ENCODE assay signal across 9 mouse cellular contexts in the genomic region with DNA sequence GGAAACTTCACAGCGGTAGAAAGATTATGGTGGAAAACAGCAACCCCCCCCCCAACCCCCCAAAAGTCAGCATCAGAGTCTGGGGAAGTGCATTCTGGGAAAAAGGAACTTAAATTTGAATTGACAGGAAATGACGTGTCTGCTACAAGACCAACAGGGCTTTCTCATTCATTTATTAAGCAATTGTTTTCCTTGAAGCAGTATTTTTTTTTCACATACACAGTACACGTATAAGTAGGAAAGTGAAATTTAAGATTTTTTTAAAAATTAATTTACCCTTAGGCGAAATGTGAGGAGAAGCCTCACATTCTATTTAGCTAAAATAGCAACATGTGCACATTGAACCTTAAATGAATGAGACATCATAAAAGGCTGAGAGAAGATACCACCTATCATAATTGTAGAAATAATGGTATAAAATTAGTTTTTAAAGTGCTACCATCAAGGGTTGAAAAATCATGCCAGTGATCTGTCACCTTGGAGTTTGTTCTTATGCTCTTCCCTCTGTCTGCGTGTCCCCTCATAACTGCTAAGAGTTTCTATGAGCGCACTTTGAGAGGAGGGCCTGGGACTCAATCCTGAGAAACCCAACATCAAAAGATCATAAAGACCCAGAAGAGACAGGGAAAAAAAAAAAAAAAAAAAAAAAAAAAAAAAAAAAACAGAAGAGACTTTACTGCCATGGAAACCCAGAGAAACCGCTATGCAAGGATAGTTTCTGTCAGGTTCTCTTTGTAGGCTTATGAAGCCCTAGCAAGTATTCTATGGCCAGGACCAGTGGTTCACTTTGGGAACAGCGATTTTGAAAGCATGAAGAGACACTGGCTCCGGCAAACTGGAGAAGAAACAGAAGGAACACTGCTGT. TPM values are rescaled to one million over a fixed set of nuclear protein-coding genes. Genes with fewer than 3 reads are reported as not detected.
DNase-seq lines count a peak whose midpoint lies in the region; ATAC-seq and TF ChIP-seq lines count a peak whose summit lies in the region.
"Had no signal": no experiment of that assay in that cellular context is flagged by ENCODE, and none has a peak within 500 bp of the region (broad histone marks: within the 10 kb centered on the region; RNA-seq: fewer than 3 reads in every experiment).

No protein-coding gene starts in this region.

- no peak for ATAC-seq in forebrain, embryonic 16.5 days
- no peak for ATAC-seq in liver, embryonic 16.5 days (ENCODE audit: low read depth)

- H3K27me3 ChIP-seq in heart, adult 2 months (ENCODE audit: control insufficient read depth, insufficient read depth, low read length), result no peaks in the 10 kb centered on the region
- no peaks in the 10 kb centered on the region for H3K27me3 ChIP-seq in forebrain, embryonic 16.5 days (replicated peaks; ENCODE audit: control insufficient read depth, insufficient read depth, low read length)
- H3K27me3 ChIP-seq in liver, embryonic 16.5 days (ENCODE audit: control insufficient read depth, insufficient read depth, low read depth, low read length), result no peaks in the 10 kb centered on the region

- DNase-seq in heart, adult 2 months, result no peak
- DNase-seq in heart, adult 8-10 months (ENCODE audit: low spot score), result no peak
- DNase-seq in A20 (ENCODE audit: low read depth, low spot score), result peak; percentile 96
- DNase-seq in right cerebral cortex, postnatal 14 days, result no peak
- no peak for DNase-seq in urinary bladder, postnatal 14 days (ENCODE audit: low spot score)
- no peak for DNase-seq in left cerebral cortex, postnatal 10 days (ENCODE audit: extremely low spot score in 1 of 2, low spot score in 2 of 2)

- no peaks in the 10 kb centered on the region for H3K9me3 ChIP-seq in forebrain, embryonic 16.5 days (ENCODE audit: control insufficient read depth, low read length)
- H3K9me3 ChIP-seq in liver, embryonic 16.5 days (replicated peaks; ENCODE audit: control insufficient read depth, low read length), result no peaks in the 10 kb centered on the region

- no peak overlapping the region for H3K27ac ChIP-seq in heart, adult 2 months
- H3K27ac ChIP-seq in forebrain, embryonic 16.5 days (ENCODE audit: low read length), result no peak overlapping the region
- H3K27ac ChIP-seq in liver, embryonic 16.5 days (ENCODE audit: low read length), result no peak overlapping the region

- TF ChIP-seq CTCF in heart, adult 2 months (IDR thresholded peaks at IDR 0.05), result no peak

- H3K9ac ChIP-seq in heart, adult 2 months (ENCODE audit: low read depth, low read length), result no peak overlapping the region; the same call in 1 of the 2 replicates
- no peak overlapping the region for H3K9ac ChIP-seq in forebrain, embryonic 16.5 days (replicated peaks; ENCODE audit: low read depth, low read length)
- H3K9ac ChIP-seq in liver, embryonic 16.5 days (ENCODE audit: low read depth, low read length), result 0 out of 2 replicates have a peak overlapping the region, but pooled peaks have one; percentile 15

- H3K4me3 ChIP-seq in heart, adult 2 months, result peak overlapping the region; percentile 47
- H3K4me3 ChIP-seq in forebrain, embryonic 16.5 days (replicated peaks; ENCODE audit: low read length), result peak overlapping the region; percentile 36
- H3K4me3 ChIP-seq in liver, embryonic 16.5 days (ENCODE audit: low read depth, low read length), result peak overlapping the region; percentile 48

- H3K79me2 ChIP-seq in heart, adult 2 months (replicated peaks; ENCODE audit: control insufficient read depth, insufficient read depth, low read length), result no peaks in the 10 kb centered on the region

- H3K4me1 ChIP-seq in heart, adult 2 months (ENCODE audit: control insufficient read depth, insufficient read depth, low read length), result no peaks in the 10 kb centered on the region
- peaks cover 11% of the 10 kb centered on the region for H3K4me1 ChIP-seq in forebrain, embryonic 16.5 days (replicated peaks; ENCODE audit: control insufficient read depth, insufficient read depth, low read length)
- H3K4me1 ChIP-seq in liver, embryonic 16.5 days (ENCODE audit: control insufficient read depth, low read depth, low read length), result peaks cover 3% of the 10 kb centered on the region; the same call in 1 of the 2 replicates

- intact Hi-C loops in heart, adult 2 months (cut with DNase I), result no loop called here
- intact Hi-C loops in left cerebral cortex, postnatal 10 days (cut with DNase I), result loop anchor here (5.0 kb wide), 1 partner anchor 194 kb away; a partner anchor contains a TSS

- TF ChIP-seq POLR2A in heart, adult 2 months (IDR thresholded peaks at IDR 0.05; ENCODE audit: insufficient read depth, low read depth, low read length), result no peak

- TF ChIP-seq EP300 in heart, adult 2 months (IDR thresholded peaks at IDR 0.05; ENCODE audit: insufficient read depth, low read depth, low read length), result no peak

- H3K36me3 ChIP-seq in heart, adult 2 months (ENCODE audit: control insufficient read depth, insufficient read depth, low read length), result no peaks in the 10 kb centered on the region
- no peaks in the 10 kb centered on the region for H3K36me3 ChIP-seq in forebrain, embryonic 16.5 days (ENCODE audit: control insufficient read depth, insufficient read depth)
- no peaks in the 10 kb centered on the region for H3K36me3 ChIP-seq in liver, embryonic 16.5 days (ENCODE audit: control insufficient read depth, insufficient read depth)

- 75% methylated on average over 9 of the region's 9 CpGs for WGBS in heart, adult 2 months
- 80% methylated on average over 9 of the region's 9 CpGs for WGBS in forebrain, embryonic 16.5 days
- WGBS in liver, embryonic 16.5 days (ENCODE audit: insufficient replicate concordance), result 61% methylated on average over 9 of the region's 9 CpGs

- H3K4me2 ChIP-seq in forebrain, embryonic 16.5 days (ENCODE audit: low read length), result peak overlapping the region; percentile 53
- peak overlapping the region; percentile 53 for H3K4me2 ChIP-seq in liver, embryonic 16.5 days (ENCODE audit: low read depth, low read length)

RNA-seq across cellular contexts. Expression of a gene that starts 21.7 kb away (rescaled TPM):
- under 1 TPM; 0.18 to 0.52 TPM for total RNA-seq in heart, adult 2 months (2021)
- polyA plus RNA-seq in heart, adult 2 months (2012; rRNA removed), result not detected in 2 replicates
- under 1 TPM in 1 of 4 experiments, not detected in 3; 0.55 TPM for total RNA-seq in heart, adult 8-10 months (2022)
- polyA plus RNA-seq in forebrain, embryonic 16.5 days (2015; fragmentation: Nextera tagmentation; extraction: Ambion mirVana), result not detected in 2 replicates
- 0.12 TPM in 1 of 2 replicates, not detected in the other for polyA plus RNA-seq in liver, embryonic 16.5 days (2015; fragmentation: Nextera tagmentation; extraction: Ambion mirVana)
- total RNA-seq in left cerebral cortex, postnatal 10 days (2021), result not detected
- total RNA-seq: left cerebral cortex, postnatal 4 days had no signal

RNA-seq across cellular contexts. Expression of a gene that starts 47.7 kb away (rescaled TPM):
- total RNA-seq in heart, adult 2 months (2021), result not detected
- polyA plus RNA-seq in heart, adult 2 months (2012; rRNA removed), result 0.09 and 0.27 TPM in 2 replicates
- not detected for total RNA-seq in heart, adult 8-10 months (2022)
- polyA plus RNA-seq in forebrain, embryonic 16.5 days (2015; fragmentation: Nextera tagmentation; extraction: Ambion mirVana), result not detected in 2 replicates
- 0.24 TPM in 1 of 2 replicates, not detected in the other for polyA plus RNA-seq in liver, embryonic 16.5 days (2015; fragmentation: Nextera tagmentation; extraction: Ambion mirVana)
- not detected for total RNA-seq in left cerebral cortex, postnatal 10 days (2021)
- total RNA-seq: left cerebral cortex, postnatal 4 days had no signal
